Mouse (Mus musculus): ENCODE results near the gene Rassf7. TPM values are rescaled to one million over a fixed set of nuclear protein-coding genes. Genes with fewer than 3 reads are reported as not detected.

The Rassf7 gene
- polyA plus RNA-seq, 1 experiment from 2014 or later = 57.2 TPM

DNA sequence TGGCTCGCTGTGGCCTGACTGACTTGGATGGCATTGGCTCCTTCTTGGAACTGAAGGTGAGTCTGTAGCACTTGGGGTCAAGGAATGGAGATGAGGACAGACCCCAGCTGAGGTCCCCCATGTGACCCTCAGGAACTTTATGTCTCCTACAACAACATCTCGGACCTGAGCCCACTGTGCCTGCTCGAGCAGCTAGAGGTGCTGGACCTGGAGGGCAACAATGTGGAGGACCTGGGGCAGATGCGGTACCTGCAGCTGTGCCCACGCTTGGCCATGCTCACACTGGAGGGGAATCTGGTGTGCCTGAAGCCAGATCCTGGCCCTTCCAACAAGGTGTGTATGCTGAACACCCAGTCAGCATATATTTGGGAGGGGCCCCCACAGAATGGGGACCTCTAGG, 10.2 kb upstream of the Rassf7 start:
- WGBS = 91% methylated on average over 5 of the region's 5 CpGs
- ATAC-seq (ENCODE audit: insufficient number of reproducible peaks, insufficient read depth, low FRiP score, low read depth) = no peak
- no peaks in the 10 kb centered on the region for H3K4me1 ChIP-seq (ENCODE audit: control insufficient read depth, insufficient read depth, low read length)

DNA sequence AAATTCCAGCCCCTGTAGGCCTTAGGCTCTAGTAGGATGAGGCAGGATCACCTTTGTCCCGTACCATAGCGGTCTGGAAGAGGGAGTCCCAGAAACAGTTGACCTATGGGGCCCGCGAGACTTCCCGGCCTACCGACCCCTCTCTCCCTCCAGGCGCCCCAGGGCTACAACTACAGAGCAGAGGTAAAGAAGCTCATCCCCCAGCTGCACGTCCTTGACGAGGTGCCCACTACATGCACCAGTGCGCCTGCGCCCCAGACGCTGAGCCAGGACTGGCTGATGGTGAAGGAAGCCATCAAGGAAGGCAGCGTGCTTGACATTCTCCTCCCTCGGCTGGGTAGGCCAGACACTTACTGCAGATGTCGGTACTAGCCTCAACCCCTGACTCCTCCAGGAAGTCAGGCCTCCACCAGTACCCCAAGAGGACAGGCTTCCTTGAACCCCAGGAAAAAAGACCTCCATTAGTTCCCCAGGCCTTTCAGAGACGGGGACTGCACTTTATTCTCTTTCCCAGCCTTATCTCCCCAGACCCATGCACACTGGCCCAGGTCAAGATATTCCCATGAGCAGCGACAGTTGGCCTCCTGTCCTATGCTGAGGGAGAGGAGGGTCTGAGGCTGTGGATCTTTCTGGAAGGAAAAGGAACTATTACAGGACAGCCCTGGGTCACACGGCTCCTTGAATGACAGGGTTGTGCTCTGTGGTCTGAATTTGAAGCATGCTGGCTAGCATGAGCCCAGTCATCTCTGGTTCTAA, 9.3 kb upstream of the Rassf7 start:
- WGBS = 90% methylated on average over 18 of the region's 18 CpGs
- Histone ChIP-seq H3K27ac (ENCODE audit: low read length) (no peak overlapping the region), H3K36me3 (ENCODE audit: control insufficient read depth, insufficient read depth, low read length) (no peaks in the 10 kb centered on the region)

More for the DNA sequence above, 10.2 kb upstream of the Rassf7 start:
- Histone ChIP-seq H3K4me3 (ENCODE audit: low read depth, low read length) (no peak overlapping the region), H3K27ac (ENCODE audit: low read length) (no peak overlapping the region), H3K4me2 (replicated peaks; ENCODE audit: low read depth, low read length) (no peak overlapping the region), H3K9me3 (ENCODE audit: control insufficient read depth, low read depth, low read length) (no peaks in the 10 kb centered on the region), H3K27me3 (ENCODE audit: control insufficient read depth, insufficient read depth, low read length) (no peaks in the 10 kb centered on the region), H3K9ac (replicated peaks; ENCODE audit: low read depth, low read length) (no peak overlapping the region), H3K36me3 (ENCODE audit: control insufficient read depth, insufficient read depth, low read length) (no peaks in the 10 kb centered on the region)

DNA sequence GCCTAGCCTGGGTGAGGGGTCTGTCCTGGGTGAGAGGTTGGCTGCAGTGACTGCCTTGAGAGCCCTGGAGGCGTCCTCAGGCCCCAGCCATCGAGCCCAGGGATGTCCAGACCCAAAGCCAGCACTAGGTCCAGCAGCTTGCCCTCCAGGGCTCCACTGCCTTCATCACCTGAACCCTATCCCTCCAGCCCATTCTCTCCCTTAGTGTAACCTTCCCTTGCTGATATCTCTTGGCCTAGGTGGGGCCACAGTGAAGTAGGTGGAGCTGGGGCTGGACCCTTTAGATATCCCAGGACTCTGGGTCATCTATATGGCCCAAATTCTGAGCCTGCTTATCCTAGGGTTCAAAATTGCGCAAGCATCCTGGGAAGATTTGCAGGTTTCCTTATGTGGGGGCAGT, 6.1 kb upstream of the Rassf7 start:
- H3K36me3 ChIP-seq (ENCODE audit: control insufficient read depth, insufficient read depth, low read length) = no peaks in the 10 kb centered on the region

More for the DNA sequence above, 9.3 kb upstream of the Rassf7 start:
- H3K9ac ChIP-seq (replicated peaks; ENCODE audit: low read depth, low read length) = no peak overlapping the region
- no peak overlapping the region for H3K4me3 ChIP-seq (ENCODE audit: low read depth, low read length)
- H3K27me3 ChIP-seq (ENCODE audit: control insufficient read depth, insufficient read depth, low read length) = no peaks in the 10 kb centered on the region
- no peak overlapping the region for H3K4me2 ChIP-seq (replicated peaks; ENCODE audit: low read depth, low read length)
- no peaks in the 10 kb centered on the region for H3K9me3 ChIP-seq (ENCODE audit: control insufficient read depth, low read depth, low read length)
- no peak for ATAC-seq (ENCODE audit: insufficient number of reproducible peaks, insufficient read depth, low FRiP score, low read depth)
- H3K4me1 ChIP-seq (ENCODE audit: control insufficient read depth, insufficient read depth, low read length) = no peaks in the 10 kb centered on the region

DNA sequence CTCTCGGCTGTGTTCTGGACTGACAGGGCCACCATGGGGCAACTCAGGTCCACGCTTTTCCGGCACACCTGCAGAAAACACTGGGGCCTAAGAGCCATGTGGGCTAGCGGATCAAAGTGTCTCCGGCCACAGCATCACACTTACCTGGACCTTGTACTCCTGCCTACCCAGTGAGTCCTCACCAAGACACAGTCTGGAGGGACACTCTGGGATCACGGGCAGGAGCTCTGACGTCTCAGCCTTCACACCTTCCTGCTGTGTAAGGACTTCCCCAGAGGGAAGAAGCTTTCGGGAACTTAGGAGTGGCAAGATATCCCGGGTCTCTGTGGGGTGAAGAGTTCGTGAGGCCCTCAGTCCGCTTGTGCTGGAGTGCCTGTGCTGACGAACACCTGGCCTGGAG, 5.5 kb upstream of the Rassf7 start:
- Histone ChIP-seq H3K27me3 (ENCODE audit: control insufficient read depth, insufficient read depth, low read length) (no peaks in the 10 kb centered on the region), H3K4me2 (replicated peaks; ENCODE audit: low read depth, low read length) (no peak overlapping the region), H3K4me3 (ENCODE audit: low read depth, low read length) (no peak overlapping the region), H3K4me1 (ENCODE audit: control insufficient read depth, insufficient read depth, low read length) (no peaks in the 10 kb centered on the region), H3K9ac (replicated peaks; ENCODE audit: low read depth, low read length) (no peak overlapping the region), H3K36me3 (ENCODE audit: control insufficient read depth, insufficient read depth, low read length) (no peaks in the 10 kb centered on the region), H3K27ac (ENCODE audit: low read length) (no peak overlapping the region), H3K9me3 (ENCODE audit: control insufficient read depth, low read depth, low read length) (no peaks in the 10 kb centered on the region)
- 58% methylated on average over 12 of the region's 12 CpGs for WGBS
- no peak for ATAC-seq (ENCODE audit: insufficient number of reproducible peaks, insufficient read depth, low FRiP score, low read depth)

More for the DNA sequence above, 6.1 kb upstream of the Rassf7 start:
- Histone ChIP-seq H3K4me3 (ENCODE audit: low read depth, low read length) (no peak overlapping the region), H3K9ac (replicated peaks; ENCODE audit: low read depth, low read length) (no peak overlapping the region), H3K4me1 (ENCODE audit: control insufficient read depth, insufficient read depth, low read length) (no peaks in the 10 kb centered on the region), H3K27ac (ENCODE audit: low read length) (no peak overlapping the region), H3K27me3 (ENCODE audit: control insufficient read depth, insufficient read depth, low read length) (no peaks in the 10 kb centered on the region), H3K9me3 (ENCODE audit: control insufficient read depth, low read depth, low read length) (no peaks in the 10 kb centered on the region), H3K4me2 (replicated peaks; ENCODE audit: low read depth, low read length) (no peak overlapping the region)
- WGBS = 75% methylated on average over 3 of the region's 3 CpGs
- ATAC-seq (ENCODE audit: insufficient number of reproducible peaks, insufficient read depth, low FRiP score, low read depth) = peak; percentile 2; the same call in 1 of the 2 replicates

DNA sequence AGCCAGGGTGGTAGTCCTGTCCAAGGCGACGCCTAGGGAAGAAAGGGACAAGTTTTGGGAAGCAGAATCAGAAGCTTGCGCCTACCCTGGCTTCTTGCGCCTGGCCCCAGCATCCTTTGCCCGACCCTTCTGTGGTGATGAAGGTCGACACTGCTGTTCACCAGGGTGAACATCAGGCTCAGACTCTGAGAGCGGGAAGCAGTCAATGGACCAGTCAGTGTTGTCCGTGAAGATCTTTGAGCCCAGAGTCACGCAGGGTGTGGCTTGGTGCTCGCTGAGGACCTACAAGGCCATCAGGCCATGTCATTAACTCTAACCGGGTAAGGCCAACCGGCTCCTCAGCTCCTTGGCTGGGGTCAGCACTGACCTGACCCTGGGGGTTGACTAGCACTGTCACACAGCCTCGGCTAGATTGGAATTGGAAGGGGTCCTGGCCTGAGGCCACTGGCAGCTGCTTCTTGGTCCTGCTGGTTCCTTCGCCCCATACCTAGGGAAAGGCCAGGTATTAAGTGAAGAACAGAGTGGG, 5.0 kb upstream of the Rassf7 start:
- Histone ChIP-seq H3K4me2 (replicated peaks; ENCODE audit: low read depth, low read length) (no peak overlapping the region), H3K27me3 (ENCODE audit: control insufficient read depth, insufficient read depth, low read length) (no peaks in the 10 kb centered on the region), H3K9ac (replicated peaks; ENCODE audit: low read depth, low read length) (no peak overlapping the region), H3K4me3 (ENCODE audit: low read depth, low read length) (no peak overlapping the region), H3K27ac (ENCODE audit: low read length) (no peak overlapping the region), H3K9me3 (ENCODE audit: control insufficient read depth, low read depth, low read length) (no peaks in the 10 kb centered on the region), H3K36me3 (ENCODE audit: control insufficient read depth, insufficient read depth, low read length) (no peaks in the 10 kb centered on the region), H3K4me1 (ENCODE audit: control insufficient read depth, insufficient read depth, low read length) (no peaks in the 10 kb centered on the region)
- WGBS = 84% methylated on average over 14 of the region's 14 CpGs
- ATAC-seq (ENCODE audit: insufficient number of reproducible peaks, insufficient read depth, low FRiP score, low read depth) = no peak

DNA sequence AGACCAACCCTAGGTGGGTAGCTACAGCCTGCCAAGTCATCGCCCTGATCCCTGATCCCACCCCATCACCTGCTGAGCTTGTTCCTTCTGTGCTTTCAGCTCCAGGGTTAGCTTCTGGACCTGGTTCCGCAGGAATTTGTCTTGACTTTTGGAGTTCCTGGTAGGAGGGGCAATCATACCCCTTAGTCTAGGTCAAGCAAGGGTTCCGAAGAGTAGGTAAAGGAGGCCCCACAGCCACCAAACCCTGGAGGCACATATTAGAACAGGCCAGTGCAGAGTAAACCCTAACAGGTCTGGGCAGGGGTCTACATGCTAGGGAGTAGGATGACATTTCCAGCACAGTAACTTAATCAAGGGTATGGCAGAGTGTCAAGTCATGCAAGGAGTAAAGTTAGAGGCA, 2.5 kb upstream of the Rassf7 start:
- H3K9me3 ChIP-seq (ENCODE audit: control insufficient read depth, low read depth, low read length) = no peaks in the 10 kb centered on the region
- no peak overlapping the region for H3K4me2 ChIP-seq (replicated peaks; ENCODE audit: low read depth, low read length)
- H3K27ac ChIP-seq (ENCODE audit: low read length) = peak overlapping the region; percentile 15; the same call in 1 of the 2 replicates
- WGBS = 84% methylated on average over 3 of the region's 3 CpGs
- H3K36me3 ChIP-seq (ENCODE audit: control insufficient read depth, insufficient read depth, low read length) = no peaks in the 10 kb centered on the region; the same call in 1 of the 2 replicates
- H3K27me3 ChIP-seq (ENCODE audit: control insufficient read depth, insufficient read depth, low read length) = no peaks in the 10 kb centered on the region
- H3K9ac ChIP-seq (replicated peaks; ENCODE audit: low read depth, low read length) = no peak overlapping the region
- ATAC-seq (ENCODE audit: insufficient number of reproducible peaks, insufficient read depth, low FRiP score, low read depth) = no peak
- no peak overlapping the region for H3K4me3 ChIP-seq (ENCODE audit: low read depth, low read length)
- peaks cover 19% of the 10 kb centered on the region for H3K4me1 ChIP-seq (ENCODE audit: control insufficient read depth, insufficient read depth, low read length)

DNA sequence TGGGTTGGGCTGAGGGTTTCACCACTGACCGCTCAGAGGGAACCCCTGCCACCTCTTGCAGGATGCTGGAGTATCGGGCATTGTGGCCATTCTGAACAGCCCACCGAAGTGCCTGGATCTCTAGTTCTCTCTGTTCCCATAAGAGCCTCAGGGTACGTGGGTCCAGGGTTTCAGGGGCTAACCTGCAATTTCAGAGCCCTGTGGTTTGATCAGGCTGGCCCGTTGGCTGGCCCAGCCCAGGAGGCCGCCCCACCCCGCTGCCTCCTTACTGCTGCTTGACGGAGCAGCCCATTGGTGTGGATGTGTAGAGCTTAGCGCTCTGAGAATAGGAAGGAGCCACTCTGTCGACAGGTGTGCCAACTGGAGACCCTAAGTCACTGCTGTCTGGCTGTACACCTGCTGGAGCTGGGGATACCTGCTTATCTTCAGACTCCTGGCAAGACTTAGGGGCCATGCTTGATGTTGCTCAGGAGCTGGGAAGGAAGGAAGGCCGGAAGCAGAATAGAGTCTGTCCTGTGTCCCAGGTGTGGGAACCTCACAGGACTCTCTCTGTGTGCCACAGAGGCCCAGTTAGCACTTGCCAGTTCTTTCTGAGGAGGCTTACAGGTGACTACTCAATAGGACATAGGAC, 1.9 kb upstream of the Rassf7 start, which contains the start of gene Lmntd2:
Gene Lmntd2, minus strand, starts transcription at position 476 of the 631 bp plus-strand sequence.
- Histone ChIP-seq H3K4me2 (replicated peaks; ENCODE audit: low read depth, low read length) (peak within 1 kb of the TSS; percentile 85), H3K36me3 (ENCODE audit: control insufficient read depth, insufficient read depth, low read length) (peaks cover 4% of the 10 kb centered on the region), H3K4me1 (ENCODE audit: control insufficient read depth, insufficient read depth, low read length) (peaks cover 25% of the 10 kb centered on the region), H3K9ac (replicated peaks; ENCODE audit: low read depth, low read length) (no peak within 1 kb of the TSS), H3K27ac (ENCODE audit: low read length) (peak within 1 kb of the TSS; percentile 90), H3K27me3 (ENCODE audit: control insufficient read depth, insufficient read depth, low read length) (no peaks in the 10 kb centered on the region), H3K9me3 (ENCODE audit: control insufficient read depth, low read depth, low read length) (no peaks in the 10 kb centered on the region), H3K4me3 (ENCODE audit: low read depth, low read length) (peak within 1 kb of the TSS; percentile 74)
- WGBS = 91% methylated on average over 11 of the region's 11 CpGs
- ATAC-seq (ENCODE audit: insufficient number of reproducible peaks, insufficient read depth, low FRiP score, low read depth) = no peak

DNA sequence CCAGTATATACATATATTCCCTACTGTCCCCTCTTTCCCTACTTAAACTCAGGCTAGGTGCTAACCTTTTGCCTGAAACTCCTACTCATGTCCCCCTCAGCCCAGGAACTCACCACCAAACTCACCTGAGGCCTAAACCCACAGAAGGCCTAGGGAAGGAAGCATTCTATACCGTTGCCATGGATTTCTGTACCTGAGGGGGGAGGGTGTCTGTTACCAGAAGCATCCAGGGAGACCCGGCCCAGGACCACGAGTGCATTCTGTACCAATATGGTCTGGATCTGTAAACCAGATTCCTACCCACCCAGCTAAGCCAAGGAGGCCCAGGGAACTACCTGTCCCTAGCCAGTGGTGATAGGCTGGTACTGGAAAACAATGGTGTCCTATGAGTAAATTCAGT, 1.4 kb upstream of the Rassf7 start:
- H3K4me1 ChIP-seq (ENCODE audit: control insufficient read depth, insufficient read depth, low read length) = peaks cover 25% of the 10 kb centered on the region
- H3K9ac ChIP-seq (replicated peaks; ENCODE audit: low read depth, low read length) = no peak overlapping the region
- H3K36me3 ChIP-seq (ENCODE audit: control insufficient read depth, insufficient read depth, low read length) = peaks cover 4% of the 10 kb centered on the region
- H3K4me2 ChIP-seq (replicated peaks; ENCODE audit: low read depth, low read length) = no peak overlapping the region
- WGBS = 70% methylated on average over 3 of the region's 3 CpGs
- no peak for ATAC-seq (ENCODE audit: insufficient number of reproducible peaks, insufficient read depth, low FRiP score, low read depth)
- H3K27me3 ChIP-seq (ENCODE audit: control insufficient read depth, insufficient read depth, low read length) = no peaks in the 10 kb centered on the region
- no peak overlapping the region for H3K4me3 ChIP-seq (ENCODE audit: low read depth, low read length)
- H3K27ac ChIP-seq (ENCODE audit: low read length) = peak overlapping the region; percentile 90; the same call in 1 of the 2 replicates
- no peaks in the 10 kb centered on the region for H3K9me3 ChIP-seq (ENCODE audit: control insufficient read depth, low read depth, low read length)
